Mouse (Mus musculus): ENCODE measurements around the gene Egfr. TPM values are rescaled to one million over a fixed set of nuclear protein-coding genes. Genes with fewer than 3 reads are reported as not detected.

Gene Egfr
- total RNA-seq, 2 experiments from 2014 or later = 15.1 to 18.4 TPM

- DNase-seq (ENCODE audit: extremely low spot score in 1 of 2, low spot score in 1 of 2) = no peak
These were observed 20.7 kb downstream of the Egfr start for GRCm38 (mm10) chr11:16772717-16773116.

DNA sequence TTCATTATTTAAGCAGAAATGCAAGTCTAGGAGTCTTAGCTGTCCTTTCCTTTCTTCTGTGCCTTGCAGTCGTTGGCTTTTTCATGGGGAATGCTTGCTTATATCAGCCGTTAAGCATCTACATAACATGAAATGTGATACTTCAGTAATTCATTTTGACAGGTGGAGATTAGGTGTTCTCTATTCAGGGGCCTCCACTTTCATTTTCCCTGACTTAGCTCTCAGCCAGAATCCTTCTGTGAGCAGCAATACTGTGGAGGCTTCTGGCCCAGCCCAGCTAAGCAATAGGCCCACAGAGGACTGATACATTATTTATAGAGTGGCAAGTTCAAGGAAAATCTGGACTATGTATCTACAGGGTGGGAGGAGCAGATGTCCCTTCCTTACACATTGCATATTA is 25.0 kb downstream of the Egfr start:
- DNase-seq (ENCODE audit: extremely low spot score in 1 of 2, low spot score in 1 of 2) = no peak

DNA sequence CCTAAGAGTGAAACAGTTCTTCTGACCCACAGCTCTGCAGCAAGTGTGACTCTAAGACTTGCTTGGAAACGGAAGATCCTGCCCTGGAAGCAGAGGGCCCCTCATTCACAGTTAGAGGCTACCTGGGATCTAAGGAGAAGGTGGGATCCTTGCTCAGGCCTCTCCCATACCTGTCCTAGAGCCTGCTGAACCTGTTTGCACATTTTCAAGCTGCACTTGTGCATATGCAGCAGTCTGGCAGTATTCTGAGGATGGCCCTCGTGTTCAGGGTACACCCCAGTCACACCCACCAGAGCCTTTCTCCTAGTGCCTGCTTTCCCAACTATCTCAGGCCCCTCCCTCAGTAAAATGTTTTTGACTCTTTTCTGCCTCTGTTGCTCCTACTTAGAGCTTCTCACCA is 29.6 kb downstream of the Egfr start:
- DNase-seq (ENCODE audit: extremely low spot score in 1 of 2, low spot score in 1 of 2) = no peak

DNA sequence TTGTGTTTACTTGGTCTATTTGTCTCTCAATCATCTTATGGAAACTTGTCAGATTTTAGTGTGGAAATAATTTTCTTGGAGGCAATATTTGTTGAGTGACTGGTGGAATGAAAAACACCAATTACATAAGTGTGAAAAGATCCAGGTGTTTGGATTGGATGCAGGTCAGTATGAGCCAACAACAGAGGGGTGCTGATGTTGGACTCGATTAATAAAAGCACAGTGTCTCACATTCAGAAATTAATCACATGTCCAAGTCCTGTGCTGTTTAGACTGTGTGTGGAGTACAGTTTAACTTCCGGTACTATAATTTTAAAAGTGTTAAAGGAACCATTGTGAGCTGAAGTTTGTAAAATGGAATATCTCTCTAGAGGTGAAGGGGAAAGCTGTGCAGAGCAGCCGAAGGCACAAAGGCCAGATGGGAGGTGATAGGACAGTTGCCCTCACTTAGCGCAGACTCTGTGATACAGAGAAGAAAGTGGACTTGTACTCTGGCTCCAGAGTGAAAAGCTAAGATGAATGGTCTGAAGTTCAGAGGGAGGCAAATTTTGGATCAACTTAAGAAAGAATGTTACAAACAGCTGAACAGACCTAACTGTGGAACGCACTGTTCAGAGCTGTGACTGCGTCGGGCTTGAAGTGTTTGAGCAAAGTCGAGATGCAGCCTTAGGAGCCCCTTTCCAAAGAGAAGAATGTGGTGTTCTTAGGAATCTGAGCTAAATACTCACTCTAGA is 32.1 kb downstream of the Egfr start:
- DNase-seq (ENCODE audit: extremely low spot score in 1 of 2, low spot score in 1 of 2) = no peak

DNA sequence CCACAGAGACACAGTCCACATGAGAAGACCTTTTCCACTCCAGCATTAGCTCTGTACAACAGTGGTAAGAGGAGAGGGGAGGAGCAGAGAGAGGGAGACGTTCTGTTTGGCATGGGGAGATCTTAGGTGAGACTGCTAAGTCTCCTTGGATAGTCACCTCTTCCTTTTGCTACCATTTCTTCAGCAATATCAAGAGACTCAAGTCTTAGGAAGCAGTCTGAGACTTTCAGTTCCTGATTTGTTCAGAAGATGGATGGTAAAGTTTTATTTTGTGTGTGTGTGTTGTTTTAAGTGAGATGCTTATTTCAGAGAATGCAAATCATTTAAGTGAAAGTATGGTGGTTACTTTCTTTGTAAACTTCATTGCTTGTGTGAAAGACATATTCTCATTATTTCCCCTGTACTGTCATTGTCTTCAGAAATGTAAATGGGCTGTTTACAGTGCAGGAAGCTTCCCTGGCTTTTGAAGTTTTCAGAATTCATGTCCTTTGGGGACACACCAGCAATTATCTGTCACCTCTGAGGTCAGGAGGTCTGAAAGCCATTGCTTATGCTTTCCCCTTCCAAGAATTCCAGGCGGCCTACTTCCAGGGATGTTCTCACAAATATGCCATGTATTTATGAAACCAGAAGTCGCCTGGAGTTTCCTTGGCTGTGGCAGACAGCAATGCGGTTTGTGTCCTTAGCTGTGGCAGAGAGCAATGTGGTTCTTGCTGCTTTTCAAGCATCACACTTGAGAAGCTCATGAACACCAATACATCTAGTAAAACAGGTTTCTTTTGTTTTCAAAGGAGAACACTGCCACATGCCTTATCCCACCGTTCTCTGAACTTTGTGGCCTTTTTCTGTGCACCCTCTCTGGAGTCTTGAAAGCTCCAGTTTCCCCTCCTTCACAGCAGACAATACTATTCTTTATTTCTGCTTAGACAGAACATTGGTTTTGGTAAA is 40.9 kb downstream of the Egfr start:
- DNase-seq (ENCODE audit: extremely low spot score in 1 of 2, low spot score in 1 of 2) = no peak

DNA sequence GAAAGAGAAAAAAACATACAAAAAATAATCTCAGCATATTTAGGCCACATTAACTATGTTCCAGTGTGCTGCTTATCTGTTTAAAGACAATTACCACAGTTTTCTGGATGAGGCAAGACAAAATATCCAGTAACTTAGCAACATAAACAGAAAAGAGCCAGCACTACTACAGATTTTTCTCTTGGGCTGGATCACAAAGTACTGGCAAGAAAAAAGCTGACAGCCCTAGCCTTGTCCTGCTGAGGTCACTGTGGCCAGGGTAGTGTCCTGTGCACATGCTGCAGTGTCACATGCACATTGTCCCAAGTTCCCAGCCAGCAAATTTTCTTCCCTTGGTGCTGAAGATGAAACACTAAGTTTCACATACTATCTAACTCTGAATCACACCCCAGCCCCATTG is 43.0 kb downstream of the Egfr start:
- DNase-seq (ENCODE audit: extremely low spot score in 1 of 2, low spot score in 1 of 2) = no peak

- DNase-seq (ENCODE audit: extremely low spot score in 1 of 2, low spot score in 1 of 2) = no peak
These were observed 43.5 kb downstream of the Egfr start for GRCm38 (mm10) chr11:16795513-16795912.

GRCm38 (mm10) chr11:16797456-16797855 is 45.5 kb downstream of the Egfr start:
- no peak for DNase-seq (ENCODE audit: extremely low spot score in 1 of 2, low spot score in 1 of 2)

DNA sequence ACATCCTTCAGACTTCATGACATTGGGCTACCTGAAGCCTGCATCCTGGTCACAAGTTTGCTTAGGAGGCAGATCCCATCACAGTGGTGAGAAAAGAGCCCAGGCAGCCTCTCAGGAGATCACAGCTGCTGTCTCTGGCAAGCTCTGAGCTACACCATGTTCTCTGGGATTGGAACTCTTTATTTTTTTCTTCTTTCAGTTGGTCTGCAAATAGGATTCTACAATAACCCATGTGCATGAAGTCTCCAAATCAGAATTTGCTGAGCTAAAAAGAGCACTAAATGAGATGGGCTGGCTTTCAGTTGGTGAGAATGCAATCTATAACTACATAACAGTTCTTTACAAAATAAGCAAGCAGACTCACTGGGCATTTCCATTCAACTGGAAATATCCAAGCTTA is 46.1 kb downstream of the Egfr start:
- DNase-seq (ENCODE audit: extremely low spot score in 1 of 2, low spot score in 1 of 2) = no peak

DNA sequence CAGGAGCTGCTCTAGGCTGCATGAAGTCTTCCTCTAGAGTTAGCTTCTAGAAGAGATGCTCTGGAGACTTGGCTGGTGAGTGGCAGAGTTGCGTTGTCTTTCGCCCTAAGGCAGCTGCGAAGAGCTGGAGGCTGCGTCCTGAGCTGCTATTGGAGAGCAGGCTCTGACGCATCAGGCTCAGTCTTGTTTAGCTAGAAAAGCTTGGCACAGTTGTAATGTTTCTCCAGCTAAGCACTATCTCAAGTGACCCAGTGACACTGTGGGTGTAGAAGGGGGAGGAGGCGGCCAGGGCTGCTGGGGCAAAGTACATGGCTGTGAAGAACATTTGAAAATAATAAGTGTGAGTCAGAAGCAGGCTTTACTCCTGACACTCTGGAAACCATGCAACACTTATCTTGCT is 48.5 kb downstream of the Egfr start:
- no peak for DNase-seq (ENCODE audit: extremely low spot score in 1 of 2, low spot score in 1 of 2)

GRCm38 (mm10) chr11:16802668-16803067 is 50.7 kb downstream of the Egfr start:
- DNase-seq (ENCODE audit: extremely low spot score in 1 of 2, low spot score in 1 of 2) = no peak

- no peak for DNase-seq (ENCODE audit: extremely low spot score in 1 of 2, low spot score in 1 of 2)
These were observed 52.0 kb downstream of the Egfr start for GRCm38 (mm10) chr11:16804016-16804415.

DNA sequence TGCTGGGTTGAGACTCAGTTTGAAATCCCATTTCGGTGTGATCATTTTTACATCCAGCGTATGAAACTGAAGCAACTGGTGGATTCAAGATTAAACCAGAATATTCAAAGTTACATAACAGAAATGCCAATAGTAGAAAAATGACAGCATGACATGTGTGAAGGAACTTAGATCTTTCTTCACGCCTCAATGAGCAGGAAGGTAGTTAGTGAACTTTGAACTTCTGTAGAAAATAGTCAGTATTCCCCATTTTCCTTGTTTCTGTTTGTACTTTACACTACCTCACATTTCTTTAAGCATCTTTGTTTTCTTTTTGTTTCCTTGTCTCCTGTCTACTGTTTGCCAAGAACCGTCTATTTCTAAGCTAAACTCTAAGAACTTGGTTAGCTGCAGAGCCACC is 53.9 kb downstream of the Egfr start:
- DNase-seq (ENCODE audit: extremely low spot score in 1 of 2, low spot score in 1 of 2) = no peak

DNA sequence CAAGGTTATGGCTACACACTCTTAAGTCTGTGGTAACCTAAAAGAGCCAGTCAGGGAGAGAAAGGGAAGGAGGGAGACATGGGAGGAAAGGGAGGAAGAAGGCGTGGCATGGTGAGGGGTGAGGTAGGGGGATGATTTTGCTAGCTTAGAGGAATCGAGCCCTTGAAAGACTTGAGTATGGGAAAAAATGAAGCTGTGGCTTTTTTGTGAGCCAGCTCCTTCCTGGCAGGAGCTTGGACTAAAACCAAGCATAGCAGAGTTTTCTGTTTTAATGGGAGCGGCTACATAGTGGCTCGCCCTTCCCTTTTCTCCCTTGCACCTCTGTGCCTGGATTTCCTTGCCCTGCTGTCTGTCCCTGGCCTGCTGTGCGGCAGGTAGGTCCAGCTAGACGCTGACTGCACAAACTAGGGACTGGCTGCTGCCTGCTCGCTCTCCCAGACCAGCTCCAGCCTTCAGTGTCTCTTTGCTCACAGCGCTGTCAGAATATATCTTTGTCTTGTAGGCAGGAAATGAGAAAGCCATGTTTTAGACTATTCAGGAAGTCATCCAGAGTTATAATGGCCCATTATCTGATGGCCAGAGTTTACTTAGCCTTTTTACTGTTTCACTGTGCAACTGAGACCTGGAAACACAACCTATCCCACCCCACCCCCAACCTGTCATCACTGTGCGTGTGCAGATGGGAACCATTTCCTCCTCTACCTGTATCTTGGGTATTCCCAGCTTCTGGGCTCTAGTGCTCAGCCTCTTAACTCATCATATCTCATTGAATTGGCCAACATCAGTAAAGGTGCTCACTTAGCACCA is 57.4 kb downstream of the Egfr start:
- DNase-seq (ENCODE audit: extremely low spot score in 1 of 2, low spot score in 1 of 2) = no peak

- no peak for DNase-seq (ENCODE audit: extremely low spot score in 1 of 2, low spot score in 1 of 2)
These were observed 58.1 kb downstream of the Egfr start for GRCm38 (mm10) chr11:16810086-16810485.

- no peak for DNase-seq (ENCODE audit: extremely low spot score in 1 of 2, low spot score in 1 of 2)
These were observed 61.3 kb downstream of the Egfr start for GRCm38 (mm10) chr11:16813298-16813697.

DNA sequence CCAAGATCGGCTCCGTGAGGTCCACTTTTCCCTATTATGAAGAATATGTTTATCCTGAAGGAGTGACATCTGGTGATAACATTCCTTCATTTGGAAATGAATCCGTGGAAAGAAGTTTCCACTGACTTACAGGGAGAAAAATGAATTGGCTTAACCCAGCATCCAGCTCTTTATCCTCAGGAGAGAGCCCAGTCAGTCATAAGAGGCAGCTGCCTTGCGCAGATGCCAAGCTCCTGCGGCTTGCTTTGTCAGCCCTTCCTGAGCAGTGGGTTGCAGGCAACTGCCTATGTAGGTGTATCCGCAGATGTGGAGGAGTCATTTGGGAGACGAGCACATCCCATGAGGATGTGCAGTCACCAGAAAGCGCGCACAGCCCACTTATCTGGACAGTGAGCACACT is 64.4 kb downstream of the Egfr start:
- DNase-seq (ENCODE audit: extremely low spot score in 1 of 2, low spot score in 1 of 2) = no peak

DNA sequence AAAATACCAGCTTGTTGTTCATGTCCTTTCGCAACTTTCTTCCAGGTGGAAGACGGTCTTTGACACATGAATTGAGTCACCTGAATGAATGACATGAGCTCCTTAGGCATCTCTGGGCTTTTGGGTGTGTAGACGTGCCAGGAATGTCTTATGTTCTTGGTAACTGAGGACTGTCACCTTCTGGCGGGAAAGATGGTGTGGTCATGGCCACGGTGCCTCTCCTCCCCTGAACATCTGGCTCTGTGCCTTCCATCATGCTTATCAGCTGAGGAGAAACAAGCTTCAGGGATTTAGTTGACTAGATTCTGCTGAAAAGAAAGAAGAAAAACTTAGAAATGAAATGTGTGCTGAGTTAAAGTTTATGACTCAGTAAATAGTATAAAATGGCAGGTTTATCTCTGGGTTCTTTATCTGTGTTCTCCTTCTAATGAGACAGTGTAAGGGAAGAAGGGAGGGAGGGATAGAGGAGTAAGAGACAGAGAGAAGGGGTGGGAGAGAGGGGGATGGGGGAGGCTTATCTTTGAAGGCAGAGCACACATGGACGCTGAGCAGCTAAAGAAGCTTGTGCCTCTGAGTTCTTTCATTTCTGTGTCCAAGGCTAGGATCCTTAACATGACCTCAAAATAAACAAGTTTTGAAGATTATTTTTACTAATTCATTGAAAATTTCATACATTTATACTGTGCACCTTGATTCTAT is 65.5 kb downstream of the Egfr start:
- no peak for DNase-seq (ENCODE audit: extremely low spot score in 1 of 2, low spot score in 1 of 2)

GRCm38 (mm10) chr11:16819424-16819823 is 67.4 kb downstream of the Egfr start:
- no peak for DNase-seq (ENCODE audit: extremely low spot score in 1 of 2, low spot score in 1 of 2)

- no peak for DNase-seq (ENCODE audit: extremely low spot score in 1 of 2, low spot score in 1 of 2)
These were observed 68.1 kb downstream of the Egfr start for GRCm38 (mm10) chr11:16820138-16820537.

Data from layer of hippocampus, postnatal 25 days (tissue).